Mouse (Mus musculus): ENCODE results near the gene Wdr24.
"Not testable (repeated sequence)": the region's sequence is repeated elsewhere in the genome, so short reads cannot be mapped to it uniquely, and the experiment has no call there.

The Wdr24 gene

GRCm38 (mm10) chr17:25860229-25860628 lies 36.8 kb downstream of the Wdr24 start:
- DNase-seq (ENCODE audit: inconsistent ontology term) = no peak

DNA sequence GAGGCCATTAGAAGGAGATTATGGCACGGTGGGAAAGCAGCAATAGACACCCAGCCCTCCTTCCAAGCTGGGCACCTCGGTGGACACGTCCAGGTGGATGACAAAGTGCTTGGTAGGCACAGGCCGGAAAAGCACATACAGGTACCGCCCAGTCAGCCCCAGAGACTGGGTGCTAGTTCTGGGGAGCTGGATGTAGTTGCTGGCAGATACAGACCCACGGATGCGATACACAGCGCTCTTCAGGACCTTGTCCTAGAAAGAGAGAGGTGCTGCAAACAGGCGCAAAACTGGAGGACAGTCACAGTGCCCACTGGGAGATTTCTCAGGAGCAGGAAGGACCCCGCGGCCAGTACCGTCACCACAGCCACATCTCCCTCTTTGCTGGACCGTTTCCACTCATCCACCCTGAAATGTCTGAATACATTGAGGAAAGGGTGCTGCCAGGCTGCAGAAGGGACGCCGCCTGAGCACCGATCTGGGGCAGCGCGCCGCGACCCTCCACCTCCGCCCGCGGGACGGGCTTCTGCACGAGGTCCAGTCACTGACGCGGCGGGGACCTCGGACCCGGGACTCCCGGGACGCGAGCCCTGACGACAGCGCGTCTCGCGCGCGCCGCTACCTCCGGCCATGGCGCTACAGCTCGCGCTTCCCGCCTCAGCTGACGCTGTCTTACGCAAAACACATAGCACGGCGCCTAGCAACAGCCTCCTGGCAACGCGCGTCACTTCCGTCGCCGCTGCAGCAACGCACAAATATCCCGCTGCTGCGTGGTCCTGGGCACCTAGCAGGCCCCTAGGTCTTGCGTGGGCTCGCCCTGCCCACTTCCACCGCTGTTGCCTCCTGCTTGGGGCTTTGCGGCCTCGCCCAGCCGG lies 37.6 kb downstream of the Wdr24 start, which contains the start of gene Wdr90:
Gene Wdr90, minus strand, starts transcription at position 670 of the 872 bp plus-strand sequence.
- peak; percentile 85 for DNase-seq (ENCODE audit: inconsistent ontology term)

DNA sequence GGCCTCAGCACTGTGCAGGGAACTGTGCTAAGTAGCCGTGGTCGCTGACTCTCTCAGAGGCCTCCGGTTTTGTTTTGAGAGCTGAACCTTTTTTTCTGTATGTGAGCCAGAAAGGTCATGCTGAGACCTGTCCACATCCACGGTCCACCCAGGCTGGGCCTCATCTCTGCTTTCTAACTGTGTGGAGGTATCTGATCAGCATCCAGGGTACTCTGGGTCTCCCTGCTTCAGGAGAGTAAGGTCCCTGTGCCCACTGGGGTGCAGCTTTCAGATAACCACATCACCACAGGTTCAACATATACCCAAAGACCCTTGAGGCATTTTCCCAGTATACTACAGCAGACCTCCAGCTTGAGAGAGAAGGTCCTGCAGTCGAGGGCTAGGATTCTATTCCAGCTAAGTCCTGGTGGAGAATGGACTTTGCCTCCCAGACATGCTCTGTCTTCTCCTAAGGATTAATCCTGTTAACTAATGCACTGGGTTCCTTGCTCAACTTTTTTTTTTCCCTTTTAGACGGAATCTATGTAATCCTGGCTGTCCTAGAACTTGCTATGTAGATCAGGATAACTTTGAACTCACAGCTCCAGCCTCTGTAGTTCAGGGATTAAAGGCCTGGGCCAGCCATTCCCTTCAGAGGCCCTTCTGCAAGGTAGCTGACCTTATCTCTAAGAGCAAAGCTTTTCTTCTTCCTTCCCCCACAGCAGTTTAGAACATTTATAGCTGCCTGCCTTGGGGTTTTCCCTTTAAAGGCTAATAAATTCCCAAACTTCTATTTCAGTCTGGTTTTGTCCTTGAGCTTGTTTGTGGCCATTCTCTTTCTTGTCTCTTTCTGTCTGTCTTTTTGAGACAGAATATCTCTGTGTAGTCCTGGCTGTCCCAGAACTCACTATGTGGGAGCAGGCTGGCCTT lies 38.5 kb downstream of the Wdr24 start:
- no peak for DNase-seq (ENCODE audit: inconsistent ontology term)

- no peak for DNase-seq (ENCODE audit: inconsistent ontology term)
Observed at GRCm38 (mm10) chr17:25863681-25864080, 40.3 kb downstream of the Wdr24 start.

GRCm38 (mm10) chr17:25864311-25864710 lies 40.9 kb downstream of the Wdr24 start:
- DNase-seq (ENCODE audit: inconsistent ontology term) = no peak

DNA sequence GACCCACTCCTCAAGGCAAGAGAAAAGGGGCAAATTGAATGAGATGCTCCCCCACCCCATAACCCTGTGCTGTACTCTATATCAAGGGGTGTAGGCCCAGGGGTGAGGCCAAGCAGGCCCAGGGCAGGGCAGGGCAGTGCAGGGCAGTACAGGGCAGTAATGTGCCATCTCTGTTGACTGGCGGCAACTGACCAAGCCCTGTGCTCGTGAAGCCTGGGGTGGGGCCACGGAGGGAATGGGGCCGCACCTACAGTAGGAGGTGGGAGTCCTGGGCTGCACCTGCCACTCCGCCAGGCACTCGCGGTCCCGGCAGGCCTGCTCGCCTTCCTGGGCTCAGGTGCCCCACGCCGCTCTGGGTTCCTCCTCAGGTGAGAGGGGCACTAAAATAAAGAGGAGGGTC lies 41.9 kb downstream of the Wdr24 start:
- no peak for DNase-seq (ENCODE audit: inconsistent ontology term)

DNA sequence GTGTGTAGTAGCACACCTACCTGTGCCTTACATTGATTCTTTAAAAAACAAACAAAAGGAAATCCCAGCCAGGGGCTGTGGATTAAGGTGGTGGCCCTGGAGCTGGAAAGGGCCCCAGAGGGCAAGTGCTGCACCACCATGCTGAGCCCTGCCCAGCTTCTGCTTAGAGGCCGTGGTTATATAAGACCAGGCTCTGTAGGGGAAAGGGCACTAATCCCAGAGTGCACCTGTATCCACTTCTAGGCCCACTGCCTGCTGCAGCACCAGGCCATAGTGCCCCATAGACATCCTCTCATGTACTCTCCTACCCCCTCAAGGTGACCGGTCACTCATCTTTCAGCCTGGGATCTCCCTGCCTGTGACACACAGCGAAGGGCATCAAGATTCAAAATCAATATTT lies 42.7 kb downstream of the Wdr24 start:
- DNase-seq (ENCODE audit: inconsistent ontology term) = no peak

DNA sequence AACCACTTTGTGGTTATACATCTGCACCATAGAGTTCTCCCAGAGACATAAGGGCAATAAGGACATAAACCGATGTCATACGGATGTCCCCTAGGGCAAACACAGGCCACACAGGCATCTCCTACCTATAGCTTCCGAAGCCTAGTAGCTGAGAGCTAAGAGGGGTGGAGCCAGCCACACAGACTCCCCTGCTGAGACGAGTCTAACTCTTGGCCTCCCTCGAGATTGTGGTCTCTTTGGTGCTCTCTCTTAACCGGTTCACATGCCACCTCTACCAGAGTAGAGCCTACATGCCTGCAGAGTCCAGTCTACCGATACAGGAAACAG lies 44.0 kb downstream of the Wdr24 start:
- DNase-seq (ENCODE audit: inconsistent ontology term) = no peak

- peak; percentile 60 for DNase-seq (ENCODE audit: inconsistent ontology term)
Observed at GRCm38 (mm10) chr17:25867836-25868600, 44.6 kb downstream of the Wdr24 start.

GRCm38 (mm10) chr17:25868601-25869191 lies 45.3 kb downstream of the Wdr24 start, which contains the start of gene Mcrip2:
Gene Mcrip2 (minus strand): TSS chr17:25868764.
- peak; percentile 83 for DNase-seq (ENCODE audit: inconsistent ontology term)

DNA sequence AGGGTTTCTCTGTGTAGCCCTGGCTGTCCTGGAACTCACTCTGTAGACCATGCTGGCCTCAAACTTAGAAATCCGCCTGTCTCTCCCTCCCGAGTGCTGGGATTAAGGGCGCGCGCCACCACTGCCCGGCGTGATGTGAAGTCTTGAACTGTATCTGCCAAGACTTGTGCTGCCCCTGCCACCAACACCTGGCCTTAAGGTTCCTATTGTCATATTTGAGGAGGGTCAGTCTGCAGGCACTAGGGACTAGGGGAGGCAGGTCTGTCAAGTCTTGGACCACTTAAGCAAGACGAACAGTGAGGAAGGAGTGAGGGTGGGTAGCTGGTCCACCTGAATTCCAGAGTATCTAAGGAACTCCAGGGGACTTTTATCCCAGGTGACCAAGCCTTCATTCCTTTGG lies 46.1 kb downstream of the Wdr24 start:
- DNase-seq (ENCODE audit: inconsistent ontology term) = no peak

DNA sequence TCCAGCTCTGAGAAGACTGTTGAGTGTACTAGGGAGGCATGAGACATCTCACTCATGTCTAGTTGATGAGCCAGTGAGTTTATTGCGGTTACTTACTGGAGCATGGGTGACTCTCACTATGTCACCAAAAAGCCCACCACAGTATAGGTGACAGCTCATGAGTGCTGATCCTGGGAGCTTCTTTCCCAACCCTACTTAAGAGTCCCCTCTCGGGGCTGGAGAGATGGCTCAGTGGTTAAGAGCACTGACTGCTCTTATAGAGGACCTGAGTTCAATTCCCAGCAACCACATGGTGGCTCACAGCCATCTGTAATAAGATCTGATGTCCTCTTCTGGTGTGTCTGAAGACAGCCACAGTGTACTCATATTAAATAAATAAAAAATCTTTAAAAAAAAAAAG lies 46.5 kb downstream of the Wdr24 start:
- DNase-seq (ENCODE audit: inconsistent ontology term) = no peak

DNA sequence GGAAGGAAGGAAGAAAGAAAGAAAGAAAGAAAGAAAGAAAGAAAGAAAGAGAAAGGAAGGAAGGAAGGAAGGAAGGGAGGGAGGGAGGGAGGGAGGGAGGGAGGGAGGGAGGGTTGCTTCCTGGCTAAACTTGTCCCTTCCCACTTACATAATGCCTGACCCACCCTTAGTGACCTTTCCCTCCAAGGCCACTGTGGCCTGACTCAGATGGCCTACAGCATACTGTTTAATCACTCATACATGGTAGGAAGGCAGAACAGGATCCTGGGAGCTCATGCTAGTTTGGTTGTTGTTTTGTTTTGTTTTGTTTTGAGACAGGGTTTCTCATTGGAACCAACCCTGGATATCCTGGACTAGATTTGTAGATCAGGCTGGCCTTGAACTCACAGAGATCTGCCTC lies 48.1 kb downstream of the Wdr24 start:
- DNase-seq (ENCODE audit: inconsistent ontology term) = not testable (repeated sequence)

- DNase-seq (ENCODE audit: inconsistent ontology term) = no peak
Observed at GRCm38 (mm10) chr17:25872676-25873075, 49.2 kb downstream of the Wdr24 start.

DNA sequence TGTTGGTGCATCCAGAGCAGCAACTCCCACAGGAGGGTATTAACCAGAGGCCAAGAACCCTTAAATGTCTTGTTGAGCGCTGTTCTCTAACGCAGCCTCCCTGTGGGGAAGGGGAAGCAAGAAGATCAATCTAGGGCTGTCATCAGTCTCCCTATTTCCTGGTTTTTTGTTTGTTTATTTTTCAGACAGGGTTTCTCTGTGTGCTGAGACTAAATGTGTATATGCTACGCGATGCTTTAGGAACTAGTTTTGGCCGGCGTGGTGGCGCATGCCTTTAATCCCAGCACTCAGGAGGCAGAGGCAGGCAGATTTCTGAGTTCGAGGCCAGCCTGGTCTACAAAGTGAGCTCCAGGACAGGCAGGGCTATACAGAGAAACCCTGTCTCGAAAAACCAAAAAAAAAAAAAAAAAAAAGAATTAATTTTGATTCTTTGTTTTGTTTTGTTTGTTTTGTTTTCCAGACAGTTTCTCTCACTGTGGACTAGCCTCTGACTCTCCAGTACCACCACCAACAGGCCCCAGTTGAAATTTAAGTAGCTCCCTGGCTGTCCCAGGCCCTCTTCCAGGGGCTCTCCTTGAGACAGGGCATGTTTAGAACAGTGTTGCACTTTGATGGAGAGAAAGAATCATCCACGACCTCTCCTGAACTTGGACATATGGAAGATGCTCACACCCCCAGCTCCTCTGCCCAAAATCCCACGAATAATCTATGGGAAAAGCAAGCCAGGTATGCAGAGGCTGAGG lies 50.1 kb downstream of the Wdr24 start:
- no peak for DNase-seq (ENCODE audit: inconsistent ontology term)

- no peak for DNase-seq (ENCODE audit: inconsistent ontology term)
Observed at GRCm38 (mm10) chr17:25874148-25874720, 50.8 kb downstream of the Wdr24 start.

- peak; percentile 90 for DNase-seq (ENCODE audit: inconsistent ontology term)
Observed at GRCm38 (mm10) chr17:25874721-25875170, 51.3 kb downstream of the Wdr24 start, which contains the start of gene Mettl26. Gene Mettl26 (plus strand): TSS chr17:25875074.

DNA sequence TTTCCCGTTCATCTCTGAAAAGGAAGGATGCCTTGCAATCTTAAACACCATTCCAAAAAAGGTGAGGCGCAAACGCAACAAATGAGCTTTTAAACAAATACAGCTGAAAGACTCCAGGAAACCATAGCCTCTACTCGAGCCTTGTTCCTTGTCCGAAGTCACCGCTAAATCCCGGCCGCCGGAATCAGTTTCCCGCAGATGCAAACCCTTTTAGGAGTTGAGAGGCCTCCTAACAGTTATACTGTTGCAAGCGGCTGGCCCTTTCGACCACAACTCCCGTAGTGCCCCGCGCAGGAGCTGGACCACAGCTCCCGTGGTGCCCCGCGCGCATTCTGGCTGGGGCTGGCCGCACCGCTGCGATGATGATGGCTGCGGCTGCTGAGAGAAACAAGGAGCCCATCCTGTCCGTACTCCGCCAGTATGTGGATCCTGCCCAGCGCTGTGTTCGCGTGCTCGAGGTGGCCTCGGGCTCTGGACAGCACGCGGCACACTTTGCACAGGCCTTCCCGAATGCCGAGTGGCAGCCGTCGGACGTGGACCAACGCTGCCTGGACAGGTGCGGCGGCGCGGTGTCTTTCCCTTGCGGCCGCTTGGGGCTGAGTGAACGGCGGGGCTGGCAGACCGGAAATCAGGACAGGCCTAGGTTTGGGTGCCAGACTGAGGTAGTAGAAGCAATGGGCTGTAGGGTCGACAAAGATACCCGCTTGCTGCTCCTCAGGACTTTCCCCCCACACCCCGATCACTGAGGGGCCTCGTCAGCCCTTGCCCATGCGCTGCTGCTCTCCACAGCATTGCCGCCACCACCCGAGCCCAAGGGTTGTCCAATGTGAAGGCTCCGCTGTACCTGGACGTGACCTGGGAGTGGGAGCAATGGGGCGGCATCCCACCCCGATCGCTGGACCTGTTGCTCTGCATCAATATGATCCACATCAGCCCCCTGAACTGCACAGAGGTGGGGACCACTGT lies 52.0 kb downstream of the Wdr24 start:
- DNase-seq (ENCODE audit: inconsistent ontology term) = peak; percentile 90

GRCm38 (mm10) chr17:25876347-25876915 lies 53.0 kb downstream of the Wdr24 start:
- DNase-seq (ENCODE audit: inconsistent ontology term) = no peak

Data from Muller cell, postnatal 12 days (primary cell).